Mouse (Mus musculus) limb, embryonic 10.5 days (tissue): ENCODE measurements around the gene Mkrn3. TPM values are rescaled to one million over a fixed set of nuclear protein-coding genes. Genes with fewer than 3 reads are reported as not detected.

ENCODE experiments used
- DNase-seq: peaks from one replicate; pipeline ENCODE4 v3.0.0-alpha.2; 2017; ENCODE audit warnings: low spot score
- H3K27ac ChIP-seq: fragments of 300-500 bp; sonication (generic); 2 replicates; pipeline ENCODE4 v1.5.1; 2016; ENCODE audit warnings: mild to moderate bottlenecking
- H3K27me3 ChIP-seq: fragments of 300-500 bp; sonication (generic); 2 replicates; pipeline ENCODE4 v1.6.1; 2016; ENCODE audit warnings: low read depth, mild to moderate bottlenecking; ENCODE audit not compliant: poor library complexity, severe bottlenecking
- H3K36me3 ChIP-seq: fragments of 300-500 bp; sonication (generic); 2 replicates; pipeline ENCODE4 v1.6.1; 2016; ENCODE audit warnings: mild to moderate bottlenecking, moderate library complexity
- H3K4me1 ChIP-seq: fragments of 300-500 bp; sonication (generic); 2 replicates; pipeline ENCODE4 v1.6.1; 2016
- H3K4me3 ChIP-seq: fragments of 300-500 bp; sonication (generic); 2 replicates; pipeline ENCODE4 v1.5.1; 2016; ENCODE audit warnings: mild to moderate bottlenecking, moderate library complexity
- H3K9me3 ChIP-seq: fragments of 300-500 bp; sonication (generic); replicated peaks from 2 replicates; pipeline ENCODE4 v1.6.1; 2016; ENCODE audit warnings: mild to moderate bottlenecking
- WGBS: fragments of 180-500 bp; shearing (Covaris S2); methylation state at CpG from one replicate; pipeline ENCODE4 v1.1.7; 2016; 5-methylcytosine and 5-hydroxymethylcytosine counted together
- polyA plus RNA-seq: library from polyadenylated mRNA; unstranded; fragments of >200 nt; fragmentation: Nextera tagmentation; extraction: Ambion mirVana; gene quantifications from 2 replicates; pipeline ENCODE4 v1.2.1, GENCODE M21; 2016

Gene Mkrn3
- polyA plus RNA-seq, 1 experiment from 2014 or later, result 9.1 TPM

- peaks cover 4% of the 10 kb centered on the region; the same call in 1 of the 2 replicates for H3K9me3 ChIP-seq
Observed at GRCm38 (mm10) chr7:62419105-62419492, 840 bp downstream of the Mkrn3 start.

GRCm38 (mm10) chr7:62418346-62418745, 1.6 kb downstream of the Mkrn3 start:
- 0 out of 2 replicates have a peak, but pooled peaks cover 4% of the 10 kb centered on the region for H3K27me3 ChIP-seq
- peaks cover 4% of the 10 kb centered on the region; the same call in 1 of the 2 replicates for H3K9me3 ChIP-seq
- H3K27ac ChIP-seq, result no peak overlapping the region
- peak overlapping the region; percentile 73; the same call in 1 of the 2 replicates for H3K4me3 ChIP-seq
- DNase-seq, result no peak
- H3K36me3 ChIP-seq, result no peaks in the 10 kb centered on the region
- H3K4me1 ChIP-seq, result peaks cover 8% of the 10 kb centered on the region
- WGBS, result 88% methylated on average over 9 of the region's 9 CpGs

More at GRCm38 (mm10) chr7:62419105-62419492, 840 bp downstream of the Mkrn3 start:
- DNase-seq, result no peak
- peak overlapping the region; percentile 92; the same call in 1 of the 2 replicates for H3K27ac ChIP-seq
- H3K4me1 ChIP-seq, result peaks cover 8% of the 10 kb centered on the region
- H3K4me3 ChIP-seq, result peak overlapping the region; percentile 73
- no peaks in the 10 kb centered on the region for H3K36me3 ChIP-seq
- 0 out of 2 replicates have a peak, but pooled peaks cover 6% of the 10 kb centered on the region for H3K27me3 ChIP-seq
- 63% methylated on average over 17 of the region's 17 CpGs for WGBS

- H3K27ac ChIP-seq, result no peak overlapping the region
- H3K36me3 ChIP-seq, result no peaks in the 10 kb centered on the region
- peaks cover 8% of the 10 kb centered on the region for H3K4me1 ChIP-seq
- no peaks in the 10 kb centered on the region for H3K27me3 ChIP-seq
- H3K9me3 ChIP-seq, result peaks cover 4% of the 10 kb centered on the region; the same call in 1 of the 2 replicates
- no peak for DNase-seq
- H3K4me3 ChIP-seq, result no peak overlapping the region
Observed at GRCm38 (mm10) chr7:62416173-62416572, 3.8 kb downstream of the Mkrn3 start.

GRCm38 (mm10) chr7:62415222-62415621, 4.7 kb downstream of the Mkrn3 start:
- peaks cover 8% of the 10 kb centered on the region for H3K4me1 ChIP-seq
- no peaks in the 10 kb centered on the region for H3K27me3 ChIP-seq
- H3K9me3 ChIP-seq, result peaks cover 4% of the 10 kb centered on the region; the same call in 1 of the 2 replicates
- DNase-seq, result no peak
- WGBS, result 69% methylated on average over 1 of the region's 1 CpGs
- no peak overlapping the region for H3K4me3 ChIP-seq
- no peaks in the 10 kb centered on the region for H3K36me3 ChIP-seq
- no peak overlapping the region for H3K27ac ChIP-seq

- 56% methylated on average over 3 of the region's 3 CpGs for WGBS
- H3K36me3 ChIP-seq, result no peaks in the 10 kb centered on the region
- no peaks in the 10 kb centered on the region for H3K27me3 ChIP-seq
- H3K27ac ChIP-seq, result no peak overlapping the region
- no peaks in the 10 kb centered on the region for H3K9me3 ChIP-seq
- no peaks in the 10 kb centered on the region for H3K4me1 ChIP-seq
- H3K4me3 ChIP-seq, result no peak overlapping the region
- no peak for DNase-seq
Observed at GRCm38 (mm10) chr7:62407803-62408202, 12.1 kb downstream of the Mkrn3 start.

- Histone ChIP-seq H3K4me3 (peak overlapping the region; percentile 35), H3K27me3 (no peaks in the 10 kb centered on the region), H3K36me3 (no peaks in the 10 kb centered on the region), H3K9me3 (no peaks in the 10 kb centered on the region), H3K27ac (no peak overlapping the region), H3K4me1 (no peaks in the 10 kb centered on the region)
- peak; percentile 38 for DNase-seq
- 41% methylated on average over 19 of the region's 19 CpGs for WGBS
Observed at GRCm38 (mm10) chr7:62406573-62407050, 13.3 kb downstream of the Mkrn3 start.

- no peak overlapping the region for H3K4me3 ChIP-seq
- H3K27ac ChIP-seq, result no peak overlapping the region
- WGBS, result 59% methylated on average over 1 of the region's 1 CpGs
- H3K36me3 ChIP-seq, result no peaks in the 10 kb centered on the region
- no peaks in the 10 kb centered on the region for H3K4me1 ChIP-seq
- no peaks in the 10 kb centered on the region for H3K27me3 ChIP-seq
- no peaks in the 10 kb centered on the region for H3K9me3 ChIP-seq
- DNase-seq, result no peak
Observed at GRCm38 (mm10) chr7:62392202-62392601, 27.7 kb downstream of the Mkrn3 start.

- WGBS, result 51% methylated on average over 4 of the region's 4 CpGs
Observed at GRCm38 (mm10) chr7:62388291-62388690, 31.6 kb downstream of the Mkrn3 start.

GRCm38 (mm10) chr7:62382391-62382790, 37.5 kb downstream of the Mkrn3 start:
- Histone ChIP-seq H3K4me1 (peaks cover 4% of the 10 kb centered on the region), H3K27me3 (no peaks in the 10 kb centered on the region), H3K27ac (no peak overlapping the region), H3K9me3 (peaks cover 11% of the 10 kb centered on the region; the same call in 1 of the 2 replicates), H3K4me3 (no peak overlapping the region), H3K36me3 (no peaks in the 10 kb centered on the region)
- DNase-seq, result no peak
- WGBS, result 2% methylated on average over 2 of the region's 2 CpGs

More at GRCm38 (mm10) chr7:62388291-62388690, 31.6 kb downstream of the Mkrn3 start:
- no peaks in the 10 kb centered on the region for H3K36me3 ChIP-seq
- no peaks in the 10 kb centered on the region for H3K27me3 ChIP-seq
- H3K27ac ChIP-seq, result no peak overlapping the region
- H3K4me3 ChIP-seq, result no peak overlapping the region
- no peaks in the 10 kb centered on the region for H3K9me3 ChIP-seq
- no peaks in the 10 kb centered on the region for H3K4me1 ChIP-seq
- DNase-seq, result no peak

GRCm38 (mm10) chr7:62378529-62378928, 41.4 kb downstream of the Mkrn3 start:
- no peak overlapping the region for H3K27ac ChIP-seq
- no peak for DNase-seq
- peaks cover 11% of the 10 kb centered on the region; the same call in 1 of the 2 replicates for H3K9me3 ChIP-seq
- peaks cover 4% of the 10 kb centered on the region for H3K4me1 ChIP-seq
- H3K27me3 ChIP-seq, result no peaks in the 10 kb centered on the region
- H3K4me3 ChIP-seq, result no peak overlapping the region
- no peaks in the 10 kb centered on the region for H3K36me3 ChIP-seq
- WGBS, result 94% methylated on average over 9 of the region's 9 CpGs

- H3K27ac ChIP-seq, result peak overlapping the region; percentile 70
- peaks cover 4% of the 10 kb centered on the region for H3K4me1 ChIP-seq
- no peaks in the 10 kb centered on the region for H3K27me3 ChIP-seq
- peak overlapping the region; percentile 58 for H3K4me3 ChIP-seq
- 25% methylated on average over 14 of the region's 14 CpGs for WGBS
- no peaks in the 10 kb centered on the region for H3K36me3 ChIP-seq
- no peak for DNase-seq
- H3K9me3 ChIP-seq, result peaks cover 11% of the 10 kb centered on the region; the same call in 1 of the 2 replicates
Observed at GRCm38 (mm10) chr7:62377313-62377712, 42.6 kb downstream of the Mkrn3 start.

- peak within 1 kb of the TSS; percentile 70 for H3K27ac ChIP-seq
- peak; percentile 72 for DNase-seq
- no peaks in the 10 kb centered on the region for H3K36me3 ChIP-seq
- peaks cover 11% of the 10 kb centered on the region; the same call in 1 of the 2 replicates for H3K9me3 ChIP-seq
- 13% methylated on average over 31 of the region's 31 CpGs for WGBS
- peaks cover 4% of the 10 kb centered on the region for H3K4me1 ChIP-seq
- peak within 1 kb of the TSS; percentile 58 for H3K4me3 ChIP-seq
- no peaks in the 10 kb centered on the region for H3K27me3 ChIP-seq
Observed at GRCm38 (mm10) chr7:62376510-62377304, 43.2 kb downstream of the Mkrn3 start, which contains the start of gene Magel2. Gene Magel2, plus strand, starts transcription at chr7:62377010.

- WGBS, result 38% methylated on average over 4 of the region's 4 CpGs
Observed at GRCm38 (mm10) chr7:62375658-62376057, 44.3 kb downstream of the Mkrn3 start.

More at GRCm38 (mm10) chr7:62375658-62376057, 44.3 kb downstream of the Mkrn3 start:
- H3K36me3 ChIP-seq, result no peaks in the 10 kb centered on the region
- H3K9me3 ChIP-seq, result peaks cover 11% of the 10 kb centered on the region; the same call in 1 of the 2 replicates
- DNase-seq, result no peak
- H3K4me3 ChIP-seq, result no peak overlapping the region
- peaks cover 4% of the 10 kb centered on the region for H3K4me1 ChIP-seq
- no peaks in the 10 kb centered on the region for H3K27me3 ChIP-seq
- H3K27ac ChIP-seq, result no peak overlapping the region
